Mouse (Mus musculus): ENCODE measurements around the gene Grk3.

Gene Grk3

DNA sequence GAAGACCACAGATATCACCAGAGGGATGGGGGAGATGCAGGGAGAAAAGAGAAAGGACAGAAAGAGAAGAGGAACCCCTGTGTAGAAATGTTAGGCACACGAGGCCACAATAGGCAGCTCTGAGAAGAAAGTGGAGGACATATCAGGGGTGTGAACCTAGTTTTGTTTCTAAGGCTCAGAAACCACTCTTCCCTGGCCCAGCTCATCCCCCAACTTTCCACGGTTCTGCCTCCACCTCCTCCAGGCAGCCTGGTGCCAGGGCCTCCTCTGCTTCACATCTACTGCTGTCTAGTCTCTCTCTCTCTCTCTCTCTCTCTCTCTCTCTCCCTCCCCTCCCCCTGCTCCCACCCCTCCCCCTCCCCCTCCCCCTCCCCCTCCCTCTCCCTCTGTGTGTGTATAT, 7.1 kb downstream of the Grk3 start:
- DNase-seq (ENCODE audit: low spot score), result no peak

- DNase-seq (ENCODE audit: low spot score), result no peak
Observed at GRCm38 (mm10) chr5:113006997-113007396, 8.6 kb downstream of the Grk3 start.

GRCm38 (mm10) chr5:113005941-113006391, 9.6 kb downstream of the Grk3 start:
- no peak for DNase-seq (ENCODE audit: low spot score)

- DNase-seq (ENCODE audit: low spot score), result no peak
Observed at GRCm38 (mm10) chr5:113002821-113003380, 12.7 kb downstream of the Grk3 start.

- DNase-seq (ENCODE audit: low spot score), result no peak
Observed at GRCm38 (mm10) chr5:112999227-112999626, 16.4 kb downstream of the Grk3 start.

GRCm38 (mm10) chr5:112997516-112998186, 17.9 kb downstream of the Grk3 start:
- DNase-seq (ENCODE audit: low spot score), result no peak

- no peak for DNase-seq (ENCODE audit: low spot score)
Observed at GRCm38 (mm10) chr5:112991245-112991644, 24.3 kb downstream of the Grk3 start.

GRCm38 (mm10) chr5:112981931-112982330, 33.7 kb downstream of the Grk3 start:
- DNase-seq (ENCODE audit: low spot score), result no peak

DNA sequence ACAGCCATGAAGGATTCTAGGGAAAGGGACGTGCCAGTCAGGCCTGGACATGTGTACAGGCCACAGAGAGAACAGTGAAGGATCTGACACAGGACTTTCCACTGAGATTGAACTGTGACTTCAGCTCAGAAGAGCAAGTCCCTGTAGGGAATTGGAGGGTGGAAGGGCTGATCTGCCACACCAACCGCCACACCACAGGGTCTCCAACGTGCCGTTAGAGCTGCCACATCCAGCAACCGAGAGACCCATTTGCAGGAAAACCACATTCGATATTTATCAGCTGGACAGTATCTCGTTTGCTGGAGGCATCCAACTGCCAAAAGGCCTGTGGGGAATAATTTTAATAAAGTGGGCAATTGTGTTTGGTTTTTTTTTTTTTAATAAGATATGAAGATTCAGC, 35.9 kb downstream of the Grk3 start:
- DNase-seq (ENCODE audit: low spot score), result no peak

- DNase-seq (ENCODE audit: low spot score), result no peak
Observed at GRCm38 (mm10) chr5:112979195-112979594, 36.4 kb downstream of the Grk3 start.

DNA sequence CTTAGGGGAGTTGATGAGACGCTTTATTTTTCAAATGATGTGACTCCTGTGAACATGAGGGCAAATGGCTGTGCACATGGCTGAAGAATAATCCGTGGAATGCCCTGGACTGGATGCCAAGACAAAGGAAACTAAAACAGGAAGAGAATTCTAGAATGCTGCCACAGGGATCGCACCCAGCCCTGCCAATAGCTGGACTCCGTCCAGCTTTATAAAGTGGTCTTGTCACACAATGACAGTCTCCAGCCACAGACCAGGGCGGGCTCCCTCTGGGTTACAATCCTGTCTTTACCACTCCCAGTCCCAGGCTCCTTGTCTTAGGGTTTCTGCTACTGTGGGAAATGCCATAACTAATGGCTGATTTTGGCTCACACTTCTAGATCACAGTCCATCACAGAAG, 38.5 kb downstream of the Grk3 start:
- DNase-seq (ENCODE audit: low spot score), result no peak

DNA sequence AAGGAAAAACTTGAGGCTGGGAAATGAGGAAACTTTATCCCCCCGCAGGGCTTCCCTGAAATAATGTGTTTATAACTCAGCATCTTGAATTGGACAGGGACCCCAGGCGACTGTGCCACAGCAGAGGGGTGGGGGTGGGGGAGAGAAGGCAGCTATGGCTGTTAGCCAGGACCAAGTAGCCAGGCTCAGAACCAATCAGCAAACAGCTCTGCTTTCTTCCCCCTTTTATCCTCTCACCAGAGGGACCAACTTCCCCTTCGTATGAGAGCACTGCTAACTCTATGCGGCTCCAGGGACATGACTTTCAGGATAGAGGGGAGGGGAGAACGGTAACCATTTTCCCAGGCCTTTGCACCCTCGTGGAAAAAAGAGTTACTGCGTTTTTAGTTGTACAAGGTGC, 42.0 kb downstream of the Grk3 start:
- DNase-seq (ENCODE audit: low spot score), result no peak

DNA sequence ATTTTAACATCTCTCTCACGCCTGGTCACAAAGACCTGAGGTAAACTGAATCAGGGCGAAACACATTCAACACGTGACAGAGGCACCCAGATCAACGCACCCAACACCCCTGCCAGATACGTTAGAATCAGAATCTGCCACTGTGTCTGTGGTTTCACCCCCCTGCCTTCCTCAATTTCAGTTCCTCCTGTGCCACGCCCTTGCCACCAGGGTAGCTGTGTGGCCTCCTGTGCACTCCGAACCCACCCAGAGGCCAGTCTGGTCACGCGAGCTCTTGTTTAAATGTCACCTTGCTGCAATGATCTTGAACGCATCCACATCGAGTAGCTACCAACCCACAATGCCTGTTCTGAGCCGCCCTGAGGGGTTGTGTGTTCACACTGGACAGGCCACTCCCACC, 43.3 kb downstream of the Grk3 start:
- no peak for DNase-seq (ENCODE audit: low spot score)

DNA sequence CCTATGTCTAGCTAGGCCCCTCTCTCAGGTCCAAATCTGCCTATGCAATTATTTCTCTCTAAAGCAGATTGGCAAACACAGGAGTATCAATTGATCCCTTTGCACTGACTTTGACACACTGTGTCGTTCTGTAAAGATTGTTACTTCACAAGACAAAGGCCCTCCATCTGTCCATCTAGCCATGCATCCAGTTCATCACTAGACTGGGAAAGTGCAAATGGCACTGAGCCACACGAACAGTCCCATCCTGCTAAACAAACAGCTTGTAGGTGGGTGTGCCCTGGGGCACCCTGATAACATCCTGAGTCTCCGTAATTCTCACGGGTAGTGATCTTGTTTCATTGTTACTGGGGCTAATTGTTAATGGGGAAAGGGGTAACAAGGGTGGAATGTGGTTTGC, 52.1 kb downstream of the Grk3 start:
- no peak for DNase-seq (ENCODE audit: low spot score)

DNA sequence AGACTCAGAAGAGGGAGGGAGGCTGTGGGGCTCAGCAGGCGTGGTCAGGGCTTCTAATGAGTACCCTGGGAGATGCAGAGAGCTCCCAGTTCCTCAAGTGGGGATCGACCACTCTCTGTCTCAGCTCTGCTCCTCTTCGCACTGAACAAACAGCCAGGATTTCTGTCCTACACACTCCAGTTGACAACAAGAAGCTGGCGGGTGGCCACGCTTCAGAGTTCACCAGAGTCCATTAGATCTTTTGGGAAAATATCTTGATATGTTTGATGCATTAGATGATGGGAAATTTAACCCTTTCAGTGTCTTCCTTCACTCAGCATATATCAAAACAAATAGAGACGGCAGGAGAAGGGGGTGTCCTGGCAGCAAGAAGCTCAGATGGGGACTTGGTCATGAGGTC, 53.4 kb downstream of the Grk3 start:
- DNase-seq (ENCODE audit: low spot score), result no peak

GRCm38 (mm10) chr5:112960911-112961310, 54.7 kb downstream of the Grk3 start:
- DNase-seq (ENCODE audit: low spot score), result no peak

- DNase-seq (ENCODE audit: low spot score), result no peak
Observed at GRCm38 (mm10) chr5:112958293-112958692, 57.3 kb downstream of the Grk3 start.

DNA sequence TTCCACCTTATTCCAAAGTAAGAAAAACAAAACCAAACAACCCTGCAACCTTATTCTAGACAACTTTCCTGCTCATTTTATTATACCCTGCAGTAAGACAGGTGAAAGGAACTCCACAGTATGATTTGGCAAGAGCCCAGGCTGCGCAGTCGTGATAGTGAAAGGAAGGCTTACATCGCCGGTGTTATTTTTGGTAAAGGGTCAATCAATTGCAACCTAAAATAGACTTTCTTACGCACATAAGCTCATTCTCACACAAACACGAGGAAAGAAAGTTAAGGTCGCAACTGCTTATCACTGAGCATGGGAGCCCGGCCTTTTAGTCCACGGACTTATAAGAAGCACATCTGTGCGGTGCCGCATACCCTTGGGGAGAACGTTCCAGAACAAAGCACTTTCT, 58.8 kb downstream of the Grk3 start:
- no peak for DNase-seq (ENCODE audit: low spot score)

- no peak for DNase-seq (ENCODE audit: low spot score)
Observed at GRCm38 (mm10) chr5:112956368-112956767, 59.2 kb downstream of the Grk3 start.

- DNase-seq (ENCODE audit: low spot score), result no peak
Observed at GRCm38 (mm10) chr5:112950847-112951246, 64.7 kb downstream of the Grk3 start.

DNA sequence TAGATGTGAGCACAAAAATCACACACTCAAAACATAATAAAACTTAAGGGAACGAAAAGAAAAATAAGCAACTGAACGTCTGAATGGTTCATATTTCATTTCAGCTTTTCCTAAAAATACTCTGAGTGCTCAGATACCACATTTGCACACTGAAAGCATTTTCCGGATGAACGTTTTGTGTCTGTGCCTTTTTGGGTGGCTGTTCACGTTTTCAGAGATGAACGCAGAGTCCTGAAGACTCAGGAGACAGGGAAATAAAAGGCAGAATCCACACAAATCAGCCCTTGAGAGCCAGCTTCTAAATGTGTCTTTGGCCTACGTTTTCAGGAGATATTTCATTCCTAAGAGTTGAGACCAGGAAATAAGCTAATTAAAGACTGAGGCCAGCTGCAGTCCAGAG, 69.7 kb downstream of the Grk3 start:
- DNase-seq (ENCODE audit: low spot score), result no peak

GRCm38 (mm10) chr5:112942244-112942643, 73.3 kb downstream of the Grk3 start:
- no peak for DNase-seq (ENCODE audit: low spot score)

DNA sequence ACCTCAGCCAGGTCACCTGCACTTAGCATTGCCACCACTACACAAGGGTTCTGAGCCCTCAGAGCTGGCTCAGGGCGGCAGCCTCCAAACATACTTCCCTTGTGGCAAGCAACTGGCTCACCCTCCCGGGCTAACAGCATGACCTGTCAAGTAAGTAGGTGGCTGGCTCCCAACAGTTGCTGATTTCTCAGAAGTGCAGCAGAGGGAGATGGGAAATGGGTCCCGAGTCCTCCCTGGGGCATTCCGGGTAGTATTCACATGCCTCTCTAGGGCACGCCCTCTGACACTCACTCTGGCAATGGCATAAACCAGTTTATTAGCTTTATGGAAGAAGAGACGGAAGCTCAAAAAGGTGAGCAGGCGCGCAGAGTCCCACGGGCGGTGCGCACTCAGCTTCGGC, 74.6 kb downstream of the Grk3 start:
- no peak for DNase-seq (ENCODE audit: low spot score)

DNA sequence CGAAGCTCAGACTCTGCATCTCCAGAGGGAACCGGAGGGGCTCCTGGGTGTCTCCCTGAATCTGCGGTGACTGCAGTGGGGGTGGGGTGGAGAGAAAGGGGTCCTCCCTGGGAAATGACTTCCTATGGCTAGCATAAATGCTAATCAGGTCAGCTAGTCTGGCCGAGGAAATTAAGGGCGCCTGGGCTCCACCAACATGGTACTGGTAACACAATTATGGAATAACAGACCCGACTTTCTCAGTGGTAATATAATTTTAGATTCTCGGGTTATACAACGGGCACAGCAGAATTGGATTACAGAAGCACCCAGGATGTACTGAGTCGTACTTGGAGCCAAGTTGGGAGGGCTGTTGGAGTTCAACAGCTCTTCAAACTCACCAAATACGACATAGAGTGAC, 79.0 kb downstream of the Grk3 start:
- no peak for DNase-seq (ENCODE audit: low spot score)
